Mouse (Mus musculus) yolk sac, embryonic 10.5 days (tissue): Measurements from ENCODE around the gene Inava.
A peak's percentile ranks its signal among the peaks of the same experiment; 100 is the strongest.

Experiments used
- DNase-seq: peaks from one replicate; pipeline ENCODE4 v3.0.0-alpha.2; 2017; ENCODE audit warnings: low spot score

Inava gene

GRCm38 (mm10) chr1:136233892-136234594 lies at the start of gene Inava:
Gene Inava, minus strand, starts transcription at chr1:136234264.
- DNase-seq, result peak; percentile 89

- no peak for DNase-seq
Measured at GRCm38 (mm10) chr1:136277366-136277765, 43.3 kb upstream of the Inava start.

GRCm38 (mm10) chr1:136268224-136268623 lies 34.2 kb upstream of the Inava start:
- DNase-seq, result no peak

- DNase-seq, result no peak
Measured at GRCm38 (mm10) chr1:136266127-136266526, 32.1 kb upstream of the Inava start.

- no peak for DNase-seq
Measured at GRCm38 (mm10) chr1:136263355-136263754, 29.3 kb upstream of the Inava start.

- DNase-seq, result no peak
Measured at GRCm38 (mm10) chr1:136260635-136261238, 26.7 kb upstream of the Inava start, which contains the start of gene Gpr25. Gene Gpr25, minus strand, starts transcription at chr1:136260873.

GRCm38 (mm10) chr1:136259893-136260634 lies 26.0 kb upstream of the Inava start:
- DNase-seq, result peak; percentile 64

- DNase-seq, result peak; percentile 12
Measured at GRCm38 (mm10) chr1:136259543-136259892, 25.5 kb upstream of the Inava start.

- DNase-seq, result no peak
Measured at GRCm38 (mm10) chr1:136258495-136258894, 24.4 kb upstream of the Inava start.

GRCm38 (mm10) chr1:136255657-136256056 lies 21.6 kb upstream of the Inava start:
- no peak for DNase-seq

- no peak for DNase-seq
Measured at GRCm38 (mm10) chr1:136255174-136255573, 21.1 kb upstream of the Inava start.

- DNase-seq, result no peak
Measured at GRCm38 (mm10) chr1:136254503-136255065, 20.5 kb upstream of the Inava start.

GRCm38 (mm10) chr1:136253472-136253871 lies 19.4 kb upstream of the Inava start:
- DNase-seq, result no peak

- DNase-seq, result no peak
Measured at GRCm38 (mm10) chr1:136249662-136250061, 15.6 kb upstream of the Inava start.

GRCm38 (mm10) chr1:136247393-136247792 lies 13.3 kb upstream of the Inava start:
- DNase-seq, result no peak

GRCm38 (mm10) chr1:136244469-136244868 lies 10.4 kb upstream of the Inava start:
- no peak for DNase-seq

- DNase-seq, result no peak
Measured at GRCm38 (mm10) chr1:136241801-136242200, 7.7 kb upstream of the Inava start.

- no peak for DNase-seq
Measured at GRCm38 (mm10) chr1:136238495-136238894, 4.4 kb upstream of the Inava start.

GRCm38 (mm10) chr1:136234595-136235092 lies 580 bp upstream of the Inava start:
- no peak for DNase-seq

- DNase-seq, result peak; percentile 43
Measured at GRCm38 (mm10) chr1:136232986-136233790, 876 bp downstream of the Inava start.

GRCm38 (mm10) chr1:136232285-136232926 lies 1.7 kb downstream of the Inava start:
- peak; percentile 29 for DNase-seq
